Mouse (Mus musculus) forebrain, embryonic 10.5 days (tissue): ENCODE results near the gene Galnt18. TPM values are rescaled to one million over a fixed set of nuclear protein-coding genes. Genes with fewer than 3 reads are reported as not detected.

Experiments used
- DNase-seq: peaks from one replicate; pipeline ENCODE4 v3.0.0-alpha.2; 2017; ENCODE audit warnings: low spot score; ENCODE audit errors: extremely low spot score
- H3K27ac ChIP-seq: fragments of 300-500 bp; sonication (generic); 2 replicates; pipeline ENCODE4 v1.5.1; 2016; ENCODE audit warnings: mild to moderate bottlenecking
- H3K27me3 ChIP-seq: fragments of 300-500 bp; sonication (generic); 2 replicates; pipeline ENCODE4 v1.6.1; 2016; ENCODE audit warnings: mild to moderate bottlenecking; ENCODE audit not compliant: poor library complexity, severe bottlenecking
- H3K36me3 ChIP-seq: fragments of 300-500 bp; sonication (generic); replicated peaks from 2 replicates; pipeline ENCODE4 v1.6.1; 2016; ENCODE audit warnings: mild to moderate bottlenecking, moderate library complexity
- H3K4me1 ChIP-seq: fragments of 300-500 bp; sonication (generic); 2 replicates; pipeline ENCODE4 v1.6.1; 2016
- H3K4me3 ChIP-seq: fragments of 300-500 bp; sonication (generic); 2 replicates; pipeline ENCODE4 v1.5.1; 2016; ENCODE audit warnings: mild to moderate bottlenecking, moderate library complexity
- H3K9me3 ChIP-seq: fragments of 300-500 bp; sonication (generic); 2 replicates; pipeline ENCODE4 v1.6.1; 2016; ENCODE audit warnings: mild to moderate bottlenecking, moderate library complexity
- WGBS: fragments of 180-500 bp; shearing (Covaris S2); methylation state at CpG from one replicate; pipeline ENCODE4 v1.1.7; 2016; 5-methylcytosine and 5-hydroxymethylcytosine counted together
- microRNA-seq: library from miRNA; unstranded; fragments of <30 nt; microRNA quantifications from one replicate; pipeline ENCODE4, GENCODE M21; 2017
- polyA plus RNA-seq: library from polyadenylated mRNA; unstranded; fragments of >200 nt; fragmentation: Nextera tagmentation; extraction: Ambion mirVana; gene quantifications from 2 replicates; pipeline ENCODE4 v1.2.1, GENCODE M21; 2016

Galnt18 gene
- polyA plus RNA-seq, 1 experiment from 2014 or later, result 4.9 TPM

DNA sequence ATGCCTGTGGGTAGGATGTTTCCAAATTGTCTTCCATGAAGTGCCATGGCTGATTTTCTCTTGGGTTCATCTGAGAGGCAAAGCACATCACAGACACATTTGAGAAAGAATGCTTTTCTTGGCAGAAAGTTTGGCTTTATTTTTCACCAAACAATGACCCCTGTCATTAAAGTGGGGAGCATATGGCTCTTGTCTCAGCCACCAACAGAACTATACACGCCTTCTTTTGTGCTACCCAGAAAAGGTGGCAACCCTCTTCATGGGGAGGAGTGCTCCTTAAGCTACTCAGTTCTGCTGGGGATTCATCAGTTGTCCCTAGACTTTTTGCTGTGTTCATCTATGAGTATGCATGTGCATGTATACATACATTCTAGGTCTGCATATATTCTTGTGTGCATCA is 327.8 kb downstream of the Galnt18 start:
- Histone ChIP-seq H3K4me3 (no peak overlapping the region), H3K27ac (no peak overlapping the region), H3K27me3 (no peaks in the 10 kb centered on the region), H3K4me1 (peaks cover 3% of the 10 kb centered on the region; the same call in 1 of the 2 replicates), H3K9me3 (no peaks in the 10 kb centered on the region), H3K36me3 (no peaks in the 10 kb centered on the region)
- 74% methylated on average over 1 of the region's 1 CpGs for WGBS
- DNase-seq, result no peak

DNA sequence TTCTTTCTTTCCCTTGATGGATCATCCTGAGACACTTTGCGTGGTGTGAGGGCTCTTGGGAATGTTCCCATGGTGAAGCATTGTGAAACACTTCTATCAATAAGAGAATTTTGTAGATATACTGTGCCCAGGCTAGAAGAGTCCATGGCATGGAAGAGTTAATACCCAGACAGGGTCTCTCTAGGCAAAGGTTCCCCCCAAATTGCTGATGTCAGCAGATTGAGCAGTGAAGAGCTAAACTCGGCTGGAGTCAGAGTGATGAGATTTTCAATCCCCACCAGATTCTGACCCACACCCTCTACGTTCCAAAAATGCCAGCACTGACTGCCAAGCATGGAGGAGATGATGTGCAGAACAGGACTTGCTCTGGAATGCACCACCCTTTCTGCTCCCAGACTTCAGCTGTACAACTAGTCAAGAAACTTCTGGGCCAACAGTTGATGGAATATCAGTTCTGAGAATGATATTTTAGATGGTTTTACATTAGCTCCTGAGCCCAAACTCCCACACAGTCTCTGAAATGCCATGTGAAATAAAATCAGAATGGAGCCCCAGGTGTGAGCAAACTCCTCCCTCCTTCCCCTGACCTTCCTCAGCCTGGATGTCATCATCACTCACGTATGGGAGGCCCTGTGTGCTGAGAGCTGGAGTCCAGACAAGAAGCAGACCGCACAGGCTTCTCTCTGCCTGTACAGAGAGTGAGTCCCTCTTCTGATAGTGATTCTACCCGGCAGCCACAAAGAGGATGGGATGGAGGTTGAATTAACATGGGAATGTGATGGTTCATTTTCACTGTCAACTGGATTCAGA is 329.3 kb downstream of the Galnt18 start:
- no peak overlapping the region for H3K4me3 ChIP-seq
- H3K4me1 ChIP-seq, result peaks cover 3% of the 10 kb centered on the region; the same call in 1 of the 2 replicates
- H3K36me3 ChIP-seq, result no peaks in the 10 kb centered on the region
- H3K27ac ChIP-seq, result no peak overlapping the region
- WGBS, result 82% methylated on average over 6 of the region's 6 CpGs
- no peak for DNase-seq
- H3K27me3 ChIP-seq, result no peaks in the 10 kb centered on the region
- H3K9me3 ChIP-seq, result no peaks in the 10 kb centered on the region

DNA sequence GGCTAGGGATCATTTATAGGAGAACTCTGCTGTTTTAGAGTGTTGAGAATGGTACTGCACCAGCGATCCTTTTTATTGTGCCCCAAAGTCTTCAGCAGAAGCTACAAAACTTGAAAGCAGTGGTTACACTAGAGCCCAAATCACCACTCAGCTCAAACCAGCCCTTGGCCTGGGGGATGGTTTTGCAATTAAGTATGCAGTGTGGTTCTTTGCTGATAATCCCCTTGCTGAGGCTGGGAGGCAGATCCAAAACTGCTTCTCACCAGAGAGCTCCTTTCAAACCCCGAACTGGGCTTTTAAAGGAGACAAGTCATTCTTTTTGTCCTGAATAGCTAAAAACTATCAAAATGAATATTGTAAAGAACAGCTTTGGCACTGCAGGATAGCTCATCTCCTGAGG is 346.6 kb downstream of the Galnt18 start:
- no peak overlapping the region for H3K4me3 ChIP-seq
- peaks cover 7% of the 10 kb centered on the region for H3K4me1 ChIP-seq
- no peaks in the 10 kb centered on the region for H3K36me3 ChIP-seq
- no peak for DNase-seq
- no peaks in the 10 kb centered on the region for H3K27me3 ChIP-seq
- H3K27ac ChIP-seq, result no peak overlapping the region
- WGBS, result 35% methylated on average over 2 of the region's 2 CpGs
- no peaks in the 10 kb centered on the region for H3K9me3 ChIP-seq

DNA sequence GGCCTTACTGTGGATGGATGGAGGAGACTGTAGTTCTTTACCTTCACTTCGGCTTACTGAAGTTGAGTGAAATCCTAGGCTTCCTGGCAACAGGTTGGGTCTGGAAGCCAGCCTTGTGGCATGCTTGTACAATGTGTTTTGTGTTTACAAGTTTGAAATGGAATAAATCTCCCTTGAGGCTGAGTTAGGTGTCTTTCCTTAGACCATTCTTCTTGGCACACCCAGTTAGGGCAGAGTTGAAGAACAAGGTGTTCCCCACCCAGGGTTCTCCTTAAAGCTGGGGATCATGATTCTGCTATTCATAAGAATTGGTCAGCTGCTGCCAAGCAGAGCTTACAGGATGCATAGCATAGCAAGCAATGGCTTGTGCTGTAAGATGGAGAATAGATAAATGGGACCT is 352.4 kb downstream of the Galnt18 start:
- no peaks in the 10 kb centered on the region for H3K9me3 ChIP-seq
- H3K27me3 ChIP-seq, result no peaks in the 10 kb centered on the region
- DNase-seq, result no peak
- H3K4me3 ChIP-seq, result no peak overlapping the region
- WGBS, result 79% methylated on average over 1 of the region's 1 CpGs
- H3K27ac ChIP-seq, result no peak overlapping the region
- H3K4me1 ChIP-seq, result no peaks in the 10 kb centered on the region
- no peaks in the 10 kb centered on the region for H3K36me3 ChIP-seq

Small RNA genes lying within 50 kb of the gene (microRNA-seq; reads per million reads assigned to microRNA genes)
- gene Gm25787, result not detected

Other genes with a start within 250 kb of the Galnt18 start
- gene Usp47, start 243.5 kb upstream of the Galnt18 start, polyA plus RNA-seq, result 86.0 and 88.3 TPM in 2 replicates